Mouse (Mus musculus) forebrain, embryonic 11.5 days (tissue): ENCODE data around the gene Iqck. TPM values are rescaled to one million over a fixed set of nuclear protein-coding genes. Genes with fewer than 3 reads are reported as not detected.
A peak's percentile ranks its signal among the peaks of the same experiment; 100 is the strongest.

Experiments
- ATAC-seq: fragments of 200-750 bp; cut with Nextera tagmentation; replicated peaks from 2 replicates; pipeline ENCODE4 v1.8.0; 2017; ENCODE audit warnings: moderate TSS enrichment; ENCODE audit not compliant: low FRiP score
- DNase-seq: peaks from one replicate; pipeline ENCODE4 v3.0.0-alpha.2; 2017; ENCODE audit warnings: low spot score
- H3K27ac ChIP-seq: fragments of 300-500 bp; sonication (generic); 2 replicates; pipeline ENCODE4 v1.5.1; 2014; ENCODE audit warnings: low read depth, low read length
- H3K27me3 ChIP-seq: fragments of 300-500 bp; sonication (generic); 2 replicates; pipeline ENCODE4 v1.6.1; 2014; ENCODE audit warnings: mild to moderate bottlenecking, low read length, mixed read lengths; ENCODE audit not compliant: control insufficient read depth, insufficient read depth
- H3K36me3 ChIP-seq: fragments of 300-500 bp; sonication (generic); 2 replicates; pipeline ENCODE4 v1.6.1; 2014; ENCODE audit warnings: mild to moderate bottlenecking, low read length, moderate library complexity, mixed read lengths; ENCODE audit not compliant: control insufficient read depth, insufficient read depth
- H3K4me1 ChIP-seq: fragments of 300-500 bp; sonication (generic); replicated peaks from 2 replicates; pipeline ENCODE4 v1.6.1; 2014; ENCODE audit warnings: low read length, mixed read lengths; ENCODE audit not compliant: control insufficient read depth, insufficient read depth
- H3K4me2 ChIP-seq: fragments of 300-500 bp; sonication (generic); 2 replicates; pipeline ENCODE4 v1.6.1; 2014; ENCODE audit warnings: low read depth, mild to moderate bottlenecking, low read length, moderate library complexity, mixed read lengths; ENCODE audit not compliant: severe bottlenecking
- H3K4me3 ChIP-seq: fragments of 300-500 bp; sonication (generic); 2 replicates; pipeline ENCODE4 v1.5.1; 2014; ENCODE audit warnings: low read depth, low read length
- H3K9ac ChIP-seq: fragments of 300-500 bp; sonication (generic); 2 replicates; pipeline ENCODE4 v1.6.1; 2014; ENCODE audit warnings: low read length
- H3K9me3 ChIP-seq: fragments of 300-500 bp; sonication (generic); 2 replicates; pipeline ENCODE4 v1.6.1; 2016; ENCODE audit warnings: low read length, mixed read lengths; ENCODE audit not compliant: control insufficient read depth
- WGBS: fragments of 180-500 bp; shearing (Covaris S2); extraction: QIAGEN DNeasy Blood & Tissue Kit; methylation state at CpG from one replicate; pipeline ENCODE4 v1.1.7; 2014; 5-methylcytosine and 5-hydroxymethylcytosine counted together
- polyA plus RNA-seq: library from polyadenylated mRNA; unstranded; fragments of >200 nt; fragmentation: Nextera tagmentation; extraction: Ambion mirVana; gene quantifications from 2 replicates; pipeline ENCODE4 v1.2.1, GENCODE M21; 2014

Iqck gene
- polyA plus RNA-seq, 1 experiment from 2014 or later: 2.8 TPM

- no peak overlapping the region for H3K4me2 ChIP-seq
- ATAC-seq: 0 out of 2 replicates have a peak, but pooled peaks have one; percentile 18
- H3K27me3 ChIP-seq: no peaks in the 10 kb centered on the region
Observed at GRCm38 (mm10) chr7:118912049-118912490, 56.5 kb downstream of the Iqck start.

DNA sequence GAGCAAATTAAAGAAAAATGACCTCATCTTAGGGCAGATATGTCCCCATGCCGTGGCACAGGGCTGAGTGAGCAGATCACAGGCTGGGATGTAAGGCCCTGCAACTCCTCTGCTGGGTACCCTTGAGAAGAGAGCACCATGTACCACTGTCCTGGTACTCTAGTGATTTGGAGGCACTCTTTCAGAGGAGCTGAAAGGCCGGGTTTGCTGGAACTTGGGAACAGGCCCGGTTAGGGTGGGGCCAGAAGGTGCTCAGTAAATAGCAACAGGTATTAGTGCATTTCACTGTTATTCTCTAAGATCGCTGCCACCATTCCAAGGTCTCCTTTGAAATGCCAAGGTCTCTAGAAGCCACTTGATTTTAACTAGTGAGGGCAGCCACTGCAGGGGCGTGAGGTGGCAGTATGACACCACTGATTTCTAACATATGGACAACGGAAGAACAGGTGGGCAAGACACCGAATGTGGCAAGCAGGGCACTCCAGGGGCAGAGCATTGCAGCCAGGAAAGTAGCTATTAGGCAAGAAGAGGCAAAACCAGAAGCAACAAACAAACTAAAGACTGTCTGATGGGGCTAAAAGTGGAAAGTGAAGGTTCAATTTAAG lies 59.1 kb downstream of the Iqck start:
- no peak overlapping the region for H3K27ac ChIP-seq
- ATAC-seq (no peak), DNase-seq (no peak)
- WGBS: 74% methylated on average over 7 of the region's 7 CpGs
- H3K9me3 ChIP-seq: no peaks in the 10 kb centered on the region
- no peaks in the 10 kb centered on the region for H3K27me3 ChIP-seq
- no peak overlapping the region for H3K4me3 ChIP-seq
- H3K4me1 ChIP-seq: 0 out of 2 replicates have a peak, but pooled peaks cover 6% of the 10 kb centered on the region
- H3K9ac ChIP-seq: no peak overlapping the region
- H3K4me2 ChIP-seq: no peak overlapping the region
- no peaks in the 10 kb centered on the region for H3K36me3 ChIP-seq

More at GRCm38 (mm10) chr7:118912049-118912490, 56.5 kb downstream of the Iqck start:
- no peaks in the 10 kb centered on the region for H3K36me3 ChIP-seq
- H3K9me3 ChIP-seq: no peaks in the 10 kb centered on the region
- H3K4me1 ChIP-seq: 0 out of 2 replicates have a peak, but pooled peaks cover 6% of the 10 kb centered on the region
- H3K4me3 ChIP-seq: no peak overlapping the region
- H3K27ac ChIP-seq: no peak overlapping the region
- H3K9ac ChIP-seq: no peak overlapping the region
- no peak for DNase-seq
- 38% methylated on average over 8 of the region's 8 CpGs for WGBS

DNA sequence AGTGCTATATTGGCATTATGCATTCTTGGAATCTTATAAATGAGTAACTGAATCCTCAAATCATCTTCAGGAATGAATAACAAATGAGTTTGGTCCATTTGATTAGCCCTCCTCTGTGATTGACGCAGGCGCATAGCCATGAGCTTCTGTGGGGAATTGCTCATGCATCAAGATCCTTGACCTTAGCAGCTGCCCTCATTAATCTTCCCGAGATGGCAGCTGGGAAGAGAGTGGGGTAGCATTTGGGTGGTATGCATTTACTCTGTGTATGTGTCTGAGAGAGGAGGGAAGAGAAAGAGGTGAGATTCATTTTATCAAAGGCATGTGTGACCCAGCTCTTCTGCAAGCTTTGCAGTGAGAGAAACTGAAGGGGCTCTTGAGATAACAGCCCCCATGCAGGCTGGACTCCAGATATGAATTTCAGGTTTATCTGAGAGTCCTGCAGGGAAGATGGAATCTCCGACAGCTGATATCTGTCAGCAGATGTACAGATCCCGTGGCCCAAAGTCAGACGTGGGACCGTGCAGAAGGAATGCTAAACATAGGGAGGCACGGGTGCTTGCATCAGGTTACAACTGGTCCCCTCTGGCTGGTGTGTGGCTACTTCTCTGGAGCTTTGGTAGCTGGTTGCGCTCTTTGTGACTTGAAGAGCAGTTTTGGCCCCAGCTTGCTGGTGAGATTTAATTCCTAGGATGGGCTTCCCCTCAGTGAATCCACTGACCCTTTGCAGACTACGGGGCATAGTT lies 63.9 kb downstream of the Iqck start:
- Histone ChIP-seq H3K36me3 (no peaks in the 10 kb centered on the region), H3K4me2 (no peak overlapping the region), H3K27me3 (no peaks in the 10 kb centered on the region), H3K4me1 (no peaks in the 10 kb centered on the region), H3K27ac (no peak overlapping the region), H3K4me3 (no peak overlapping the region), H3K9ac (no peak overlapping the region), H3K9me3 (no peaks in the 10 kb centered on the region)
- WGBS: 73% methylated on average over 10 of the region's 10 CpGs
- DNase-seq (no peak), ATAC-seq (no peak)

GRCm38 (mm10) chr7:118922441-118923202 lies 67.1 kb downstream of the Iqck start:
- no peak overlapping the region for H3K4me2 ChIP-seq
- H3K4me3 ChIP-seq: no peak overlapping the region
- H3K9me3 ChIP-seq: no peaks in the 10 kb centered on the region
- no peaks in the 10 kb centered on the region for H3K36me3 ChIP-seq
- H3K27ac ChIP-seq: no peak overlapping the region
- no peaks in the 10 kb centered on the region for H3K4me1 ChIP-seq
- 70% methylated on average over 4 of the region's 4 CpGs for WGBS
- DNase-seq (no peak), ATAC-seq (no peak)
- no peak overlapping the region for H3K9ac ChIP-seq
- no peaks in the 10 kb centered on the region for H3K27me3 ChIP-seq

DNA sequence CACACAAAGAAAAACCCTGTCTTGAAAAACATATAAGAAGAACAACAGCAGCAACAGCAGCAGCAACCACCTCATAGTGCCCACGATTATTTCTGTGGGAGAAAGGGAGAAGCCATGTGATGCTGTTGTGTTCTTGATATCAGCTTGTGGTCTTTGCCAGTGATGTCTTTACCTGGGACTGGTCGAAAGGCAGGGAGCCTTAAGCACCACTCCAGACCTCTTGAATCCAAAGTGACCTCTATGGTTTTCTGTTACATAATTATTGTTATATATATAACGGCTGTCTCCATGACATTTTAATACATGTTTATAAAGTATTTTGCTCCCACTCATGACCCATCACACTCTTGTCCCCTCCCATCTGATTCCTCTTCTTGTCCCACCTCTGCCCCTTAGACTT lies 70.0 kb downstream of the Iqck start:
- no peak for ATAC-seq
- no peaks in the 10 kb centered on the region for H3K9me3 ChIP-seq

DNA sequence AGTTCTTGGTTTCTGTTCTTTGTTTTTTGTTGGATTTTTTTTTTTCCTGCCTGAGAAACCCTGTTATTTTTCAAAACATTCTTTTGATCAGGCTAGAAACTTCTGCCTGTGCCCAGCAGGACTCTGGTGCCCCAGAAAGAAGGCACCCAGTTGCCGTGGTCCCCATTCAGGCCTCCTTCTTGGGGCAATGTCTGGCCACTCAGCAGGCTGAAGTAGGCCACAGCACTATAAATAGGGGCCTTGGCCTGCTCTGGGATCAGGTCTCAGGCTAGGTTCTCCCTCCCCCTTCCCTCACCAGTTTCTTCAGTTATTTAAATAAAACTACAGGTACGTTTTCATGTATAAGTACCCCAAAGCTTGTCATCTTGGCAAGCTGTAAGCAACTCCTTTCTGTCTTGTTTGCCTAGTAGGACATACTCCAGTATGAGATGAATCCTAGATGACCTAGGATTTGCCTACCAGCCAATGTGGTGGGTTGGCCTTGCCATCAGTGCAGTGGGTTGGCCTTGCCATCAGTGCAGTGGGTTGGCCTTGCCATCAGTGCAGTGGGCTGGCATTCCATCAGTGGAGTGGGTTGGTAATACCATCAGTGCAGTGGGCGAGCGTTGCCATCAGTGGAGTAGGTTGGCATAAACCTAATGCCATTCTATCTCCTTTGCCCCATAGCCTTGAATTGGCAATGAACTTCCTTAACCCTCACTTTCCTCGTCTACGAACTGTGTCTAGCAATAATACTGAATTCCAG lies 71.1 kb downstream of the Iqck start:
- Histone ChIP-seq H3K4me2 (no peak overlapping the region), H3K9ac (no peak overlapping the region), H3K27ac (no peak overlapping the region), H3K9me3 (no peaks in the 10 kb centered on the region), H3K4me1 (no peaks in the 10 kb centered on the region), H3K4me3 (no peak overlapping the region), H3K36me3 (no peaks in the 10 kb centered on the region), H3K27me3 (no peaks in the 10 kb centered on the region)
- WGBS: 84% methylated on average over 6 of the region's 6 CpGs
- ATAC-seq (no peak), DNase-seq (no peak)

More for the DNA sequence above, 70.0 kb downstream of the Iqck start:
- Histone ChIP-seq H3K4me2 (no peak overlapping the region), H3K4me1 (no peaks in the 10 kb centered on the region), H3K27ac (no peak overlapping the region), H3K4me3 (no peak overlapping the region), H3K36me3 (no peaks in the 10 kb centered on the region), H3K27me3 (no peaks in the 10 kb centered on the region), H3K9ac (no peak overlapping the region)
- DNase-seq: no peak
- 85% methylated on average over 3 of the region's 3 CpGs for WGBS

DNA sequence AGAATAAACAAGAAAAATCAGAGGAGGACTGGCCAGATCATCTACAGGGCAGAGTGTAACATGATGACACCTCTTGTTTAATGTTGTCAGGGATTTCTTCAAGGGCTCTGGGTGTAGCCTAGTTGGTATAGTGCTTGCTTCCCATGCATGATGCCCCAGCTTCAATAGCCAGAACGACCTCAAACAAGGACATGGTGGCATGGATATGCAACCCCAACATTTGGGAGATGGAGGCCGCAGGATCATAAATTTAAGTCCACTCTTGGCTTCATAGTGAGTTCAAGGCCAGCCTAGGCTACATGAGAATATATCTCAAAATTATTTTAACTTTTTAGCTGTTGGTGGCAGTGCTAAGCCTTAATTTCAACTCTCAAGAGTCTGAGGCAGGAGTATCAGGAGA lies 71.7 kb downstream of the Iqck start:
- WGBS: 89% methylated on average over 2 of the region's 2 CpGs
- no peaks in the 10 kb centered on the region for H3K4me1 ChIP-seq

GRCm38 (mm10) chr7:118928316-118928715 lies 72.8 kb downstream of the Iqck start:
- ATAC-seq (no peak), DNase-seq (no peak)
- Histone ChIP-seq H3K27me3 (no peaks in the 10 kb centered on the region), H3K4me2 (no peak overlapping the region), H3K9ac (no peak overlapping the region), H3K4me3 (no peak overlapping the region), H3K36me3 (no peaks in the 10 kb centered on the region), H3K27ac (no peak overlapping the region), H3K4me1 (no peaks in the 10 kb centered on the region), H3K9me3 (no peaks in the 10 kb centered on the region)
- 78% methylated on average over 3 of the region's 3 CpGs for WGBS

More for the DNA sequence above, 71.7 kb downstream of the Iqck start:
- Histone ChIP-seq H3K4me2 (no peak overlapping the region), H3K36me3 (no peaks in the 10 kb centered on the region), H3K27ac (no peak overlapping the region), H3K9me3 (no peaks in the 10 kb centered on the region), H3K4me3 (no peak overlapping the region), H3K27me3 (no peaks in the 10 kb centered on the region), H3K9ac (no peak overlapping the region)
- DNase-seq (no peak), ATAC-seq (no peak)
